Mouse (Mus musculus): ENCODE data around the gene Bglap3.
"Not testable (repeated sequence)": the region's sequence is repeated elsewhere in the genome, so short reads cannot be mapped to it uniquely, and the experiment has no call there.

Bglap3 gene

GRCm38 (mm10) chr3:88372643-88373042 is at the start of gene Bglap3:
Gene Bglap3 (minus strand): TSS chr3:88372743.
- not testable (repeated sequence) for DNase-seq (ENCODE audit: low spot score)

- no peak for DNase-seq (ENCODE audit: low spot score)
These were observed 49.6 kb upstream of the Bglap3 start for GRCm38 (mm10) chr3:88422020-88422720.

- no peak for DNase-seq (ENCODE audit: low spot score)
These were observed 48.2 kb upstream of the Bglap3 start for GRCm38 (mm10) chr3:88420771-88421170.

- DNase-seq (ENCODE audit: low spot score) = no peak
These were observed 45.5 kb upstream of the Bglap3 start for GRCm38 (mm10) chr3:88418016-88418415.

- no peak for DNase-seq (ENCODE audit: low spot score)
These were observed 43.1 kb upstream of the Bglap3 start for GRCm38 (mm10) chr3:88415668-88416067.

GRCm38 (mm10) chr3:88412636-88413035 is 40.1 kb upstream of the Bglap3 start:
- no peak for DNase-seq (ENCODE audit: low spot score)

GRCm38 (mm10) chr3:88411681-88412080 is 39.1 kb upstream of the Bglap3 start:
- no peak for DNase-seq (ENCODE audit: low spot score)

GRCm38 (mm10) chr3:88410645-88411031 is 38.1 kb upstream of the Bglap3 start:
- DNase-seq (ENCODE audit: low spot score) = no peak

GRCm38 (mm10) chr3:88409741-88410644 is 37.5 kb upstream of the Bglap3 start, which contains the start of gene Pmf1:
Gene Pmf1 (minus strand): TSS chr3:88410331.
- peak; percentile 89 for DNase-seq (ENCODE audit: low spot score)

- no peak for DNase-seq (ENCODE audit: low spot score)
These were observed 36.4 kb upstream of the Bglap3 start for GRCm38 (mm10) chr3:88408953-88409352.

GRCm38 (mm10) chr3:88407529-88407928 is 35.0 kb upstream of the Bglap3 start:
- no peak for DNase-seq (ENCODE audit: low spot score)

- DNase-seq (ENCODE audit: low spot score) = peak; percentile 59
These were observed 34.5 kb upstream of the Bglap3 start for GRCm38 (mm10) chr3:88407090-88407489.

GRCm38 (mm10) chr3:88403522-88404230 is 31.1 kb upstream of the Bglap3 start:
- DNase-seq (ENCODE audit: low spot score) = no peak

GRCm38 (mm10) chr3:88398666-88399065 is 26.1 kb upstream of the Bglap3 start:
- no peak for DNase-seq (ENCODE audit: low spot score)

- DNase-seq (ENCODE audit: low spot score) = no peak
These were observed 23.2 kb upstream of the Bglap3 start for GRCm38 (mm10) chr3:88395742-88396141.

- DNase-seq (ENCODE audit: low spot score) = no peak
These were observed 22.7 kb upstream of the Bglap3 start for GRCm38 (mm10) chr3:88395288-88395687.

GRCm38 (mm10) chr3:88393776-88394375 is 21.3 kb upstream of the Bglap3 start:
- DNase-seq (ENCODE audit: low spot score) = no peak

GRCm38 (mm10) chr3:88384364-88384763 is 11.8 kb upstream of the Bglap3 start, which contains the start of gene Bglap:
Gene Bglap (minus strand): TSS chr3:88384464.
- DNase-seq (ENCODE audit: low spot score) = no peak

GRCm38 (mm10) chr3:88382383-88382782 is 9.8 kb upstream of the Bglap3 start:
- not testable (repeated sequence) for DNase-seq (ENCODE audit: low spot score)

- not testable (repeated sequence) for DNase-seq (ENCODE audit: low spot score)
These were observed 9.1 kb upstream of the Bglap3 start for GRCm38 (mm10) chr3:88381389-88382315.

- not testable (repeated sequence) for DNase-seq (ENCODE audit: low spot score)
These were observed 6.1 kb upstream of the Bglap3 start, which contains the start of gene Bglap2 for GRCm38 (mm10) chr3:88378599-88378998. Gene Bglap2 (minus strand): TSS chr3:88378699.

All from left cerebral cortex, adult 11 months (tissue).